Mouse (Mus musculus) heart, adult 8-10 months (tissue): ENCODE measurements around the gene Sertad1. TPM values are rescaled to one million over a fixed set of nuclear protein-coding genes. Genes with fewer than 3 reads are reported as not detected.
A peak's percentile ranks its signal among the peaks of the same experiment; 100 is the strongest.

Experiments used
- DNase-seq: peaks from one replicate; pipeline ENCODE4 v3.0.0; 2022; ENCODE audit warnings: low spot score
- total RNA-seq, 4 experiments: library from RNA; stranded (reverse); gene quantifications; 2 replicates each; pipeline ENCODE4 v1.2.4; 2022

Sertad1 gene
- total RNA-seq, 4 experiments from 2014 or later = 8.4 to 11.5 (median 10.2) TPM

GRCm38 (mm10) chr7:27499036-27499435, 12.3 kb downstream of the Sertad1 start, which contains the start of gene Prx:
Gene Prx, plus strand, starts transcription at chr7:27499324.
- no peak for DNase-seq

DNA sequence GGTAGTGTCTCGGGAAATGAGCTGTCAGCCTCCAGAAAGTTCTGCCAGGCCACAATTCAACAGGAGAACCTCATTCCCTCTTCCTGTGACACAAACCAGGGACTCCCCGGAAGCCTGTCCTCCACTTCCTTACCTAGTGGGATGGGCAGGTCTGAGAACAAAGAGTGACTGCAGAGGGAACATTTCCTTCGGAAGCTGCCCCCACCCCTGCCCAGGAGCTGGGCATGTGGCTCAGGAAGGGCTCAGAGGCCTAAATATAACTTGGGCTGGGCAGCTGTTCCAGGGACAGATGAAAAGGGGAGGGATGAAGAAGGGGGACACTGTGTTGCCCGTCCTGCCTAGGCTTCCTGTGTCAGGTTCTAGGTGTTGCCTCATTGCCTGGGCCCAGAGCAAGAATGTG, 14.9 kb downstream of the Sertad1 start:
- DNase-seq = peak; percentile 61

DNA sequence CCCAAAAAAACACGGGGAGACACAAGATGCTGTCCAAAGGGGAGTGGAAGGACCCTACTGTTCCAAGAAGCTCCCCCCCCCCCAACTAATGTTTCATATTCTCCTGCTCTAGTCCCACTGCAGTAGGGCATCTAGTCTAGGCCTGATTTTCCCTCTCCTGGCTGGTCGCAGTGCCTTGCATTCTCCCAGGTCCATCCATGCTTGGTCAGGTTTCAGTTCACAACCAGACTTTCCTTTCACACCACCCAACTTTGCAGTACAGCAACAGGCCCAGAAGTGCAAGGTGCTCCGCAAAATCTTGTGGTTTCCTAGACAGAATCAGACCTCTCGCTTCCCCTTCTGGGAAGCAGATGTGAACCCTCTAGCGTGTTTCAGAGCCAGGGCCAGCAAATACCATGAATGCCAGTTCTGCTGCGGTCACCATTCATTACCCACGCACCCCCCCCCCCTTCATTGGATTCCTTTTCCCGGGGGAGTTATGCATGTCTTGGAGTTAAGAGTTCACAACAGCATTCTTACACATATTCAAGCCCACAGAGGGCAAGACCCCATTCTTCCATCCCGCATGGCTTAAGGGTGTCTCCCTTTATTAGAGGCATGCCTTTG, 20.2 kb downstream of the Sertad1 start:
- DNase-seq = no peak

DNA sequence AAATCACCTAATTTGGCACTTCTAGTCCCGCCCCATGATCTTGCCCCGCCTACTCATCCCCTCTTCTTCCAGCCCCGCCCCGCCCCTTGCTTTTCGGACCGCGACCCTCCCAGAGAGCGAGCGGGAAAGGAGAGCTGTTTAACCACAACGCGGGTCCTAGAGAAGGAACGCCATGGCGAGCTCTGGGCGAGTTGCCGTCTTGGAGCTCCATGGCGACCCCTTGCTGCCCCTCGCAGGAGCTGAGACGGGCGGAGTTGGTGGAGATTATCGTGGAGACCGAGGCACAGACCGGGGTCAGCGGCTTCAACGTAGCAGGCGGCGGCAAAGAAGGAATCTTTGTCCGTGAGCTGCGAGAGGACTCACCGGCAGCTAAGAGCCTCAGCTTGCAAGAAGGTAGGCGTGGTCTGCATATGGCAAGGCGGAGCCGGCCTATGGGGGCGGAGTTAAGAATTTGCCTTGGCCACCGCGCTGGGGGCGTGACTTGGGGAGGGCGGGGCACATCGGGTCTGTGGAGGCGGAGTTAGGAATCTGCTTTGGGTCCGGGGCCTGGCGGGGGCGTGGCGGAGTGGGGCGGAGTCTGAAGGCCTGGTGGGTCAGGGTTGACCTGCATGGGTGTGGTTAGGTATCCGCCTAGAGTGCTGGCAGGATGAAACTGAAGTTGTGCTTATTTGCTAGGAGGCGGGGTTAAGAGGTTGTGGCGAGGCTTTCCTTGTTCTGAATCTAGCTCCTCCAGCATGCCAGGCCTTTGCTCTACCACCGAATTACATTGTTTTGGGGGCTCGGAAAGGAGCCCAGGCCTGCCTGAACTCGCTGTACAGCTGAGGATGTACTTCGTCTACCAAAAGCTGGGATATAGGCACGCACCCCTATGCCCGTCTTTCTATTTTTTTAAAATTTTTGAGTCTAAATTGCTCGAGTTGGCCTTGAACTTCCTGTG, 21.3 kb downstream of the Sertad1 start:
- DNase-seq = peak; percentile 98

DNA sequence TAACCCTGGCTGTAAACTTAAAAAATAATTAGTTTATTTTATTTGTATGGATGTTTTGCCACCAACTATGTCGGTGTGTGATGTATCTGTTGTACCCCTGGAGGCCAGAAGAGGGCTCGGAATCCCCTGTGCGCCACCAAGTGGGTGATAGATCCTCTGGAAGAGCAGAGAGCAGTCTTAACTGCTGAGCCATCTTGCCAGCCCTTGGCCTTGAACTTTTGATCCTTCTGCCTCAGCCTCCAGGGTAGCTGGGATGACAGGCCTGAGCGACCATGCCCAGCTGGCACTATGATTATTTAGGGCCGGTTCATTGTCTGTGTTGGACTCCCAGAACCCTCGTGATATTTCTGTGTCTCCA, 21.9 kb downstream of the Sertad1 start:
- peak; percentile 61 for DNase-seq

DNA sequence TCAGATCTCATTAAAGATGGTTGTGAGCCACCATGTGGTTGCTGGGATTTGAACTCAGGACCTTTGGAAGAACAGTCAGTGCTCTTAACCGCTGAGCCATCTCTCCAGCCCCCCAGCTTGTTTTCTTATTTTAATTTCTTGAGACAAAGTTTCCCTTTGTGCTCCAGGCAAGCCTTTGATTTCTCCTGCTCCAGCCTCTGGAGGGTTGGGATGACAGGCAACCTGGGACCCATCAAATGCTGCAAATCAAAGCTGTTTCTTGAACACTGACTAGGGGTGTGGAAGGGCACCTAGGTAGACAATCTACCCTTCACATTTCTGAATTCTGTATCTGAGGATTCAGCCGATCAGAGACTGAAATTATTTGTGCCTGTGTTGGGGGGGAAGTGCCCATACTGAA, 24.1 kb downstream of the Sertad1 start:
- no peak for DNase-seq

DNA sequence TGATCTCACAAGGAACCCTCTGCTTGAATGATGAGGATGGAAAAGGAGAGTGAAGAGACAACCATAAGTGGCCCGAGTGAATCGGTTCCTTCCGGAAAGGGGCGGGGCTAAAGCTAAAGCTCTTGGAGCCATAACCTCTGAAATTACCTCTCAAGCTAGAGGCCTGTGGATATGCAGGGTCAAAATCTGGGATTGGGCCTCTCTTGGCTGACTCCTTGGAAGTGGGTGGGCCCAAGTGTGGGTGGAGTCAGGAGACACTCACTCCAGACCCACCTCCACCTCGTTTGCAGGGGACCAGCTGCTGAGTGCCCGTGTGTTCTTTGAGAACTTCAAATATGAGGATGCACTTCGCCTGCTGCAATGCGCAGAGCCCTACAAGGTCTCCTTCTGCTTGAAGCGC, 28.3 kb downstream of the Sertad1 start:
- no peak for DNase-seq

GRCm38 (mm10) chr7:27518314-27518713, 31.6 kb downstream of the Sertad1 start:
- no peak for DNase-seq

DNA sequence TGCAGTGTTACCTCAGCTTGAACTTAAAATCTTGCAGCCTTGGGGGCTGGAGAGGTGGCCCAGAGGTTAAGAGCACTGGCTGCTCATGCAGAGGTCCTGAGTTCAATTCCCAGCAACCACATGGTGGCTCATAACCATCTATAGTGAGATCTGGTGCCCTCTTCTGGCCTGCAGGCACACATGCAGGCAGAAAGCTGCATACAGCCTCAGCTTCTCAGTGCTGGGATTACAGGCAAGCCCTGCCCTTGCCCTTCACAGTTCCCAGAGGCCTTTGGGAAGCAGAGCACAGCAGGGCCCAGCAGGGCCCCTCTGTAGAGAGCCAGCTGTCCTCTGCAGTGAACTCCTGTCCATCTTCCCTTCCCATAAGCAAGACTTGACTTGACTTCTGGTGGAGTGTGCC, 33.4 kb downstream of the Sertad1 start:
- DNase-seq = no peak

DNA sequence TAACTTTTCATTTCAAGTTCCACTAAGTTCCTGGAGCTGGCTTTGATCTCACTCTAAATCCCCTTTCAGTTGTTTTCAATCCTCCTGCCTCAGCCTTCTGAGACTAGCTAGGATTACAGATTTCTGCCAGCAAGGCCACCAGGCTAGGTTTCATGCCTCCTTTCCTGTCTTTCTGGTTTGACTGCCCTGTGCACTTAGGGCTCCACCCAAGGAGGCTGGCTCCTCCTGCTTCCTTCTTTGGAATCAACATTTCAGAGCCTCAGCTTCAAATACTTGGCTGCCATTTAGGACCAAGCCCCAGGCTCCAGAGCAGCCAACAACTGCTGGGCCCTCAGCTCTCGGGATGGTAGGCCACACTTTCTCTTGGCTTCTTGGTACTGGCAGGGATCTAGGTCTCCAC, 33.9 kb downstream of the Sertad1 start:
- DNase-seq = no peak

DNA sequence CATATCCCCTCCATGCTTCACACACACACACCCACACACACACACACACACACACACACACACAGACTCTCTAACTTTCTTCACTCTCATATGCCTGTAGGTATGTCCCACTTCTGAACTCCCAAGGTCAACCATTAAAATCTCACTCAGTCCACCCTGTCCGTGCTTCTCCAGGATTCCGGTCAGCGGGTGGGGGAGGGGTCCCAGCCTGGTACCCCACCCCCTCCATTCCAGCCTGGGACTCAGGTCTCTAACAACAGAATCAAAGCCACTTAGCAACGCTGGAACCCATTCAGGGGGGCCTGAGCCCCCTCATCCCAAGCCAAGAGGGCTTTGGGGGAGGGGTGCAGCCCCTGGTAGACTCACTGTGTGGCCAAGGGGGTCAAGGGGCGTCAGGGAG, 36.3 kb downstream of the Sertad1 start, which contains the start of gene Hipk4:
Gene Hipk4, plus strand, starts transcription at position 301 of the 400 bp plus-strand sequence.
- DNase-seq = no peak

GRCm38 (mm10) chr7:27523805-27524204, 37.1 kb downstream of the Sertad1 start:
- DNase-seq = no peak

DNA sequence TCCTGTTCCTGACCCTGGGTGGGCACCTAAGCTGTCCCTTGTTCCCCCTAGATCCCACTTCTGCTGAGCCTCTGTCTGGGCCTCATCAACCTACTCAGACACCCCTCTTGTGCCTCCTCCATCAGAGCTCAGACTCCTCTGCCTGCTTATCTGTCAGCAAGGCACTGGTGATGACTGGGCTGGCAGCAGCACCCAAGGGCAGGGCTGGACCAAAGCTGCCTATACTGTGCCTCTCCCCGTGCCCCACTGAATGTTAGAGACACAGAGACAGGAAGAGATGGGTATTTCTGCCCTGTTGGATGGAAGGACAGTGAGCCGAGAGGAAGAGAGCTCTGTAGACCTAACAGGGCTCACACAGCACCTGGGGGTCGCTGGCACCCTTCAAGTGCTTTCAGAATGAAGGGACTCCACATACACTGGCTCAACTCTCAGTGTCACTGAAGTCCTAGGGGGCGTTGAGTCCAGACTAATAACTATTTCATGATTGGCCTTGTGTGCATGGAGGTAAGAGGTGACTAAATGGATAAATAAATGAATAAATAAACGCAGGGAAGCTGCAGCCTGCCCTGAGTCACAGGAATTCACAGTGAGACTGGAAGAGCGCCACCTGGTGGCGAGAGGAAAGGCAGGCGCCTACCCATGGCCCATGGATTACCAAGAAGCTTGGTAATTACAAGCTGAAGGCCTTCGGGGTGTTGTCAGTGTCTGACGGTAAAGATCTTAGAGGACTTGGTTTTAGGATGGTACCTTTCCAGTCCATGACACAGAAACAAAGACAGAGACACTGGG, 39.5 kb downstream of the Sertad1 start:
- DNase-seq = peak; percentile 51

DNA sequence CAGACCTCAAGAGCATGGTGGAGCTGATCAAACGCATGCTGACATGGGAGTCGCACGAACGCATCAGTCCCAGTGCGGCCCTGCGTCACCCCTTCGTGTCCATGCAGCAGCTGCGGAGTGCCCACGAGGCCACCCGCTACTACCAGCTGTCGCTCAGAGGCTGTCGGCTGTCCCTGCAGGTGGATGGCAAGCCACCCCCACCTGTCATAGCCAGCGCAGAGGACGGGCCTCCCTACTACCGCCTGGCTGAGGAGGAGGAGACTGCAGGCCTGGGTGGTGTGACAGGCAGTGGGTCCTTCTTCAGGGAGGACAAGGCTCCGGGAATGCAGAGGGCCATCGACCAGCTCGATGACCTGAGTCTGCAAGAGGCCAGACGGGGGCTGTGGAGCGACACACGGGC, 42.4 kb downstream of the Sertad1 start:
- DNase-seq = no peak

DNA sequence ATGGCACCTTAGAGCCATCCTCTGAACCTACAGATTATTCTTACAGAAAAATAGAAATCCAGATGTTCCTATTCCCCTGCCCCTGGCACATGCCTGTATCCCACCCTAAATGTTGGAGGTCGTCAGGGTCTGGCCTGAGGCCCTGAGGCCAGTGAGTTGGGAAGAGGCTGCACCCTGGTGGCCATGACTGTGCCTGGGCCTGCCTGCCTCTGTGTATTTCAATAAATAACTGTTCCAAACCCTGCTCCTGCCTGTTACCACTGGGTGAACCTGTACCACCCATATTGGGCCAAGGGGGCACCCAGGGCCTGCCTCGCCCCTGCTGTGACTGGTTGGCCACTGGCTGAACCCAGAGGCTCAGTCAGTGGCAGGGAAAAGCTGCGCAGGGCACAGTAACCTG, 44.2 kb downstream of the Sertad1 start:
- no peak for DNase-seq

- no peak for DNase-seq
Observed at GRCm38 (mm10) chr7:27531707-27532106, 45.0 kb downstream of the Sertad1 start.

- DNase-seq = no peak
Observed at GRCm38 (mm10) chr7:27532480-27533050, 45.9 kb downstream of the Sertad1 start.

GRCm38 (mm10) chr7:27535386-27535785, 48.7 kb downstream of the Sertad1 start:
- no peak for DNase-seq

GRCm38 (mm10) chr7:27536618-27537017, 49.9 kb downstream of the Sertad1 start:
- DNase-seq = no peak

GRCm38 (mm10) chr7:27537998-27538397, 51.3 kb downstream of the Sertad1 start:
- DNase-seq = no peak

DNA sequence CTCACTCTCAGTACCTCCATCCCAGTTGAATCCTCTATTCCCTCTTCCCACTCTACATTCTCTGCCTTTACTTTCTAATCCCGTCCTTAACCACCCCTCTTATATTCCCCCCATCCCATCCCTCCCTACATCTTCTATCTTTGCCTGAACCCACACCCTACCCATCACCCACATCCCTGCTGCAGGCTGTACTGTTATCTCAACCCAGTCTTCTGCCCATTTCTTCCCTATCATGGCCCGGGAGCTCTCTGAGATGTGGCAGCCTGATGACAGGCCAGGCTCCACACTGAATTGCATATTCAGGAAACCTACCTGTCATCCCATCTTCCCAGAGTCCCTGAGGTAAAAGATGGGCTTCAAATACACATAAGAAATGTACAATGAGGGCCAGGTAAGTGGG, 52.1 kb downstream of the Sertad1 start:
- DNase-seq = no peak
